Mouse (Mus musculus): Measurements from ENCODE around the gene Trim14.

The Trim14 gene

GRCm38 (mm10) chr4:46475101-46475500 lies 60.8 kb downstream of the Trim14 start:
- no peak for DNase-seq

GRCm38 (mm10) chr4:46465740-46466139 lies 70.2 kb downstream of the Trim14 start:
- no peak for DNase-seq

GRCm38 (mm10) chr4:46463130-46463830 lies 72.7 kb downstream of the Trim14 start:
- peak; percentile 42 for DNase-seq

GRCm38 (mm10) chr4:46458411-46458810 lies 77.5 kb downstream of the Trim14 start:
- no peak for DNase-seq

GRCm38 (mm10) chr4:46457186-46457585 lies 78.8 kb downstream of the Trim14 start:
- no peak for DNase-seq

- DNase-seq = no peak
These were observed 79.2 kb downstream of the Trim14 start for GRCm38 (mm10) chr4:46456762-46457161.

GRCm38 (mm10) chr4:46454097-46454864 lies 81.7 kb downstream of the Trim14 start:
- DNase-seq = no peak

- no peak for DNase-seq
These were observed 82.9 kb downstream of the Trim14 start for GRCm38 (mm10) chr4:46452855-46453719.

GRCm38 (mm10) chr4:46452481-46452850 lies 83.5 kb downstream of the Trim14 start:
- peak; percentile 63 for DNase-seq

- DNase-seq = peak; percentile 86
These were observed 84.0 kb downstream of the Trim14 start for GRCm38 (mm10) chr4:46451758-46452480.

- DNase-seq = peak; percentile 84
These were observed 84.6 kb downstream of the Trim14 start for GRCm38 (mm10) chr4:46451240-46451757.

- DNase-seq = peak; percentile 96
These were observed 85.3 kb downstream of the Trim14 start, which contains the start of gene Anp32b for GRCm38 (mm10) chr4:46450519-46451131. Gene Anp32b, plus strand, starts transcription at chr4:46450902.

GRCm38 (mm10) chr4:46450020-46450518 lies 85.9 kb downstream of the Trim14 start:
- DNase-seq = no peak

GRCm38 (mm10) chr4:46448886-46449285 lies 87.1 kb downstream of the Trim14 start:
- DNase-seq = no peak

GRCm38 (mm10) chr4:46447461-46447860 lies 88.5 kb downstream of the Trim14 start:
- no peak for DNase-seq

GRCm38 (mm10) chr4:46445237-46445945 lies 90.5 kb downstream of the Trim14 start:
- DNase-seq = no peak

All from kidney, postnatal 14 days (tissue).